Mouse (Mus musculus): ENCODE measurements around the gene Cul3.
"Not testable (repeated sequence)": the region's sequence is repeated elsewhere in the genome, so short reads cannot be mapped to it uniquely, and the experiment has no call there.

Gene Cul3

GRCm38 (mm10) chr1:80340436-80341376, at the start of gene Cul3:
Gene Cul3, minus strand, starts transcription at chr1:80340480.
- DNase-seq (ENCODE audit: low spot score) = peak; percentile 95

GRCm38 (mm10) chr1:80389518-80389917, 49.2 kb upstream of the Cul3 start:
- no peak for DNase-seq (ENCODE audit: low spot score)

GRCm38 (mm10) chr1:80383613-80384589, 43.6 kb upstream of the Cul3 start:
- DNase-seq (ENCODE audit: low spot score) = no peak

GRCm38 (mm10) chr1:80382928-80383327, 42.6 kb upstream of the Cul3 start:
- no peak for DNase-seq (ENCODE audit: low spot score)

- DNase-seq (ENCODE audit: low spot score) = no peak
Observed at GRCm38 (mm10) chr1:80381302-80381701, 41.0 kb upstream of the Cul3 start.

DNA sequence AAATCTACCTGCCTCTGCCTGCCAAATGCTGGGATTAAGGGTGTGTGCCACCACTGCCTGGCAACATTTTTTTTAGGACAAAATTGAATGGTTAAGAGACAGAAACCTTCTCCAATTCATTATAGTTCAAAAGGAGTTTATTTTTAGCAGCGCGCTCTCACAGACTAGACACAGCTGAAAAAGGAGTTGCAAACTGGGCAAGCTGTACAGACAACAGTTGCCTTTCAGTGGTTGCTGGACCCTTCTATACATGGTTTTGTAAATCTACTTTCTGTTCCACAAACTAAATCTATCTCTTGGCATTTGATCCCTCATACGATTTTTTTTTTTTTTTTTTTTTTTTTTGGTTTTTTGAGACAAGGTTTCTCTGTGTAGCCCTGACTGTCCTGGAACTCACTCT, 31.7 kb upstream of the Cul3 start:
- no peak for DNase-seq (ENCODE audit: low spot score)

- DNase-seq (ENCODE audit: low spot score) = no peak
Observed at GRCm38 (mm10) chr1:80371189-80371889, 31.1 kb upstream of the Cul3 start.

DNA sequence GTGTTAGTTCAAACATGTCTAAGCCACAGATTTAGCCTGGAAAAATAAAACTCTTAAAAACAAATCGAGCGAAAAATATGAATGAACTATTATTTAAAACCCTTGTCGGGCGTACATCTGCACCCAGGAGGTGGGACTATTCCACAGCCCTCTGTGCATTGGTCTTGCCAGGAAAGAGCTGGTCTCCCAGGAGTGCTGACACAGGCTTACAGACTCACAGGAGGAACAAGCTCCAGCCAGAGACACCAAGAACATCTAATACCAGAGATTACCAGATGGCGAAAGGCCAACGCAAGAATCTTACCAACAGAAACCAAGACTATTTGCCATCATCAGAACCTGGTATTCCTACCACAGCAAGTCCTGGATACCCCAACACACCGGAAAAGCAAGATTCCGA, 23.2 kb upstream of the Cul3 start:
- DNase-seq (ENCODE audit: low spot score) = no peak

- DNase-seq (ENCODE audit: low spot score) = no peak
Observed at GRCm38 (mm10) chr1:80362946-80363345, 22.7 kb upstream of the Cul3 start.

DNA sequence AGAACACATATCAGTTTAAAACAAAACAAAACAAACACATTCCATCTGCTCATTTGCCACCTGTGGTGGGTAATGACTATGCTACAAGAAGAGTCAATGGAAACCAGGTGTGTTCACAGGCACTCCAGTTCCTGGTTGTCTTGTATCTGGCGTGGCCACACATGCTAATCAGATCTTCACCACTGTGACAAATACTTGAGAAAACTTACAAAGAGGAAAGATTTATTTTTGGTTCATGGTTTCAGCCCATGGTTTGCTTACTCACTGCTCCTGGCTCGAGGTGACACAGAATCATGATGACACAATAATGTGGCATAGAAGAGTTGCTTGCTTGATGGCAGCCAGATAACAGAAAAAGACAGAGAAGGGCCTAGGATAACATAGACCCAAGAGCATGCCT, 22.1 kb upstream of the Cul3 start:
- DNase-seq (ENCODE audit: low spot score) = no peak

DNA sequence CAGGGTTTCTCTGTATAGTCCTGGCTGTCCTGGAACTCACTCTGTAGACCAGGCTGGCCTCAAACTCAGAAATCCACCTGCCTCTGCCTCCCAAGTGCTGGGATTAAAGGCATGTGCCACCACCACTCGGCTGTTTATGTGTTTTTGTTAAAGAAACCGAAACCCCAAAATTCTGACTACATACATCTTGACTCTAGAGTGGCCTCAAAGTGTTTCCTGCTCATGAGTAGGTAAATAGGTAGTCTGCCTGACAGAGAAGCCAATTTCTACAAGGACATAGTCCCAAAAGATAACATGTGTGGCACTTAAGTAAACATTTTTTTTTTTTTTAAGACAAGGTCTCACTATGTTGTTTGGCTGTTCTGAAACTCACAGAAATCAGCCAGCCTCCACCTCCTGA, 21.5 kb upstream of the Cul3 start:
- not testable (repeated sequence) for DNase-seq (ENCODE audit: low spot score)

DNA sequence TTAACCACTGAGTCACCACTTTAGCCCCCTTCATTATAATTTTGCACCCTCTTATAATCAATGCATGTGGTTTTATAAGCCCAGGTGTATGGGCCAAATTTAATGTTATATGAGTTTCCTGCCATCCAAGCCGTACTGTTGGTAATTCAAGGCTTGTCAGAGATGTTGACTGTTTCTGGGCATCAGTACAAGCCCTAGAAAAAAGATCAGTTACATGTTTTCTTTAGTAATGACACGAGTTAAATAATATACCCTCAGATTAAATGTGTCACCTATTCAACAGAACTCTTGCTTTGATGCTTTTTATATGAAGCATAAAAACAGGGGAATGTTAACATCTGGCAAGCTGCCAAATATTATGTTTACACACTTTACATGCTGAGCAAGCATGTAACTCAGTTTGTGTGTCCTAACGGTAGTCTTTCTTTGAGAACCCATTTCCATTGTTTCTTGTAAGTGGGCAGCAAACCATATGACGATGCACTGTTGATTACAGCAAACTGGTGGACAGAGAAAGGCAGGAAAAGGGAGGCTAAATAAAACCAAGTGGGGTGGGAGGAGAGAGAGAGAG, 19.8 kb upstream of the Cul3 start:
- DNase-seq (ENCODE audit: low spot score) = no peak

DNA sequence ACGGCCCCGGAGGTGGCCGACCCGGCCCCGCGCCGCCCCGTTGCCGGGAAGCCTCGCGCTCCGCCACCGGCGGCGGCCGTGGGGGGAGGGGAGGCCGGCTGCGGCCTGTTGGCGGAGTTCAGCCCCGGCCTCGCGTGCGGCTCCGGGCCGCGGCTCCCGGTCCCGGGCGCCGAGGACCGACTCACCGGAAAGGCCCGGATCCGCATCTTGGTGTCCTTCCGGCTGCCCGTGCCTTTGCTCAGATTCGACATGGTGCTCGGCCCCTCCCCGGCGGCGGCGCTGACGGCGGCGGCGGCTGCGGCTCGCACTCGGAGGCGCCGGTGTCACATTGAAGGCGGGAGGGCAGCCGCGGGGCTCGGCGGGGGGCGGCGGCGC, 232 bp downstream of the Cul3 start:
- peak; percentile 65 for DNase-seq (ENCODE audit: low spot score)

- peak; percentile 38 for DNase-seq (ENCODE audit: low spot score)
Observed at GRCm38 (mm10) chr1:80339425-80340021, 757 bp downstream of the Cul3 start.

DNA sequence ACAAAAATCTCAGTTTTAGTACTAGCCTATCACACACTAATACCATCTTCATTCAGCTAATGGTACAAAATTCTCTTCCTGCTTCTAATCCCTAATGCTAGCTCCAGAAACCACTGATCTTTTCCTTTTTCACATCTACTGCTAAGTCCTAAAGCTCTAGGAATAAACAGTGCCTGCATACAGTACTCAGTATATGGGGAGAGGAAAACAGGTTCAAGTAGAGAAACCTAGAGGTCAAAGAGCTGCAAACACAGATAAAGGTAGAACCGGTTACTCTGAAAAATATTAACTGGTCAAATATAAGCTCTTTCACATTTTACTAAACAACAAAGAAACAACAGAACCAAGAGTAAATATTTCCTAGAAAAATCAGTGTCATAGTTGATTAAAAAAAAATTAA, 1.9 kb downstream of the Cul3 start:
- no peak for DNase-seq (ENCODE audit: low spot score)

DNA sequence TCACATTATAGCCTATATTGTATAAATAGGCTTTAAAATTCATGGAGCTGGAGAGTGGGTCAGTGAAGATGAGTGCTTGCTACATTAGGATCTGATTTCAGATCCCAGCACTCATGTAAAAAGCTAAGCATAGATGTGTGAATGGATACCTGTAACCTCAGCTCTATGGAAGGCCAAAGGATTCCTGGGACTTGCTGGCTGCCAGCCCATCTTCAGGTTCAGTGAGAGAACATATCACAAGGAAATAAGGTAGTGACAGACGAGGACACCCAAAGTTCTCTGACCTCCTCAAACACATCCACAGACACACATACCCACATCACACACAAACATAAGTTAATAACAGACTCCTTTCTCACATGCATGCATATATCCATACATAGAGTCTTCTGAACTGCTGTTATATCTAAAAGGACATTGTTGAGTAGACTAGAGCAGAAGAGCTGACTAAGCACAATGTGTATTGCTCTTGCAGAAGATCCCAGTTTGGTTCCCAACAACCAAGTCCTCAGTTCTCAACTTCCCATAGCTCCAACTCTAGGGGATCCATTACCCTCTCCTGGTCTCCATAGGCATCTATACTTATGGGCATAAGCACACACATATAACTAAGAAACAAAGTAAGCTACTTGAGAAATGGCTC, 4.4 kb downstream of the Cul3 start:
- DNase-seq (ENCODE audit: low spot score) = no peak

DNA sequence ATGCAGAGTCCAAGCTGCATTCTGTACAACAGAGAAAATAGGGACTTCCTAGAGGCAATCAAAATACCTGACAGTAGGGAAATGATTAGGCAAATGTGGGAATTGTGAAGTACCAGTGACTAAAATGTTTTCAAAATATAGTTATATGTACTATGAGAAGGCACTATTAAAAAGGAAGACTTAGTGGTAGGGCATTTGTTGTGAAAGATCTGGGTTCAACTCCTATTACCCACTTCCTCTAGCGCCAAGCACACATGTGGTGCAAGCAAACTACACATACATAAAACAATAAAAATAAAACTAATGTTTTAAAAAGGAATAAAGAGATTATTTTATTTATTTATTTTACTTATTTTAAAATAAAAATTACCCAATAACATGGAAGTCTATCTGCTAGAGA, 5.2 kb downstream of the Cul3 start:
- no peak for DNase-seq (ENCODE audit: low spot score)

- no peak for DNase-seq (ENCODE audit: low spot score)
Observed at GRCm38 (mm10) chr1:80330970-80331369, 9.3 kb downstream of the Cul3 start.

DNA sequence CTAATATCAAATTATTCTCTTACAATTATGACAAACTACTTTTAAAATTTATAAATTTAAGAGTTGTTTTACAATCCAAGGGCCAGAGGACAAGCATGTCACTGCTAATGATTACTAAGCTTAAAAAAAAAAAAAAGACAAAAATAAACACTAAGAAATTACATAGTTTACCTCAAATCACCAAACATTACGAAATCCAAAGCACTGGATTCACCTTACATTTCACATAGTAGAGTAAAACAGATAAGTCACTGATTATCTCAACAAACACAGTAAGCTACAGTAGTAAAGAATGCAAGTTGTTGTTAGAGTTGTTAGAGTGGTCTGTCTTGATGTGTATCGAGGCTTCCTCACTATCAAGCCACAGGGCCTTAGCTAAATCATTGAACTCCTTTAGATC, 14.5 kb downstream of the Cul3 start:
- no peak for DNase-seq (ENCODE audit: low spot score)

DNA sequence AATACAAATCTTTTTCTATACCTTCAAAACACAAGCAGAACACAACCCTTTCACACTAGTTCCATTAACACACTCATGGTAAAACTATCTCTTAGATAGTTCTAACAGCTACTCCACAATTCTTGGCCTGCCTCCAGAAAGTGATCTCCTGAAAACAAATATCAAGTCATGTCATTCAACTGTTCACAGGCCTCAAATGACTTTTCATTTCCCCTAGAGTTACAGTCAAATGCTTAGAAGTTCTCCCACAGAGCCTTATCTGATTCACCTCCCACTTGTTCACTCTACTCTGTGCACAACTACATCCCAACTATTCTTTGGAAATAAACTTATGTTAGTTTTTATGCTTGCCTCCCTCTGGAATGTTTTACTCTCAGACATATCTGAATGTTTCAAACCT, 15.9 kb downstream of the Cul3 start:
- DNase-seq (ENCODE audit: low spot score) = no peak

- no peak for DNase-seq (ENCODE audit: low spot score)
Observed at GRCm38 (mm10) chr1:80315533-80316045, 24.7 kb downstream of the Cul3 start.
